Mouse (Mus musculus) hindbrain, embryonic 14.5 days (tissue): Measurements from ENCODE around the gene Zfp526. TPM values are rescaled to one million over a fixed set of nuclear protein-coding genes. Genes with fewer than 3 reads are reported as not detected.

Source experiments
- ATAC-seq: fragments of 200-750 bp; cut with Nextera tagmentation; 2 replicates; pipeline ENCODE4 v1.8.0; 2017; ENCODE audit warnings: moderate number of reproducible peaks, mild to moderate bottlenecking, moderate TSS enrichment, moderate library complexity; ENCODE audit not compliant: low FRiP score
- DNase-seq: peaks from one replicate; pipeline ENCODE4 v3.0.0-alpha.2; 2015; ENCODE audit warnings: low spot score
- H3K27ac ChIP-seq: fragments of 300-500 bp; sonication (generic); 2 replicates; pipeline ENCODE4 v1.5.1; 2014; ENCODE audit warnings: mild to moderate bottlenecking, moderate library complexity
- H3K27me3 ChIP-seq: fragments of 300-500 bp; sonication (generic); 2 replicates; pipeline ENCODE4 v1.6.1; 2014; ENCODE audit warnings: mild to moderate bottlenecking, low read length, mixed read lengths; ENCODE audit not compliant: control insufficient read depth, insufficient read depth
- H3K36me3 ChIP-seq: fragments of 300-500 bp; sonication (generic); replicated peaks from 2 replicates; pipeline ENCODE4 v1.6.1; 2014; ENCODE audit not compliant: control insufficient read depth, insufficient read depth
- H3K4me1 ChIP-seq: fragments of 300-500 bp; sonication (generic); replicated peaks from 2 replicates; pipeline ENCODE4 v1.6.1; 2014; ENCODE audit warnings: antibody characterized with exemption, low read length, mixed read lengths; ENCODE audit not compliant: control insufficient read depth, insufficient read depth
- H3K4me2 ChIP-seq: fragments of 300-500 bp; sonication (generic); replicated peaks from 2 replicates; pipeline ENCODE4 v1.6.1; 2014; ENCODE audit warnings: mild to moderate bottlenecking, moderate library complexity
- H3K4me3 ChIP-seq: fragments of 300-500 bp; sonication (generic); replicated peaks from 2 replicates; pipeline ENCODE4 v1.5.1; 2014; ENCODE audit warnings: mild to moderate bottlenecking, low read length
- H3K9ac ChIP-seq: fragments of 300-500 bp; sonication (generic); 2 replicates; pipeline ENCODE4 v1.6.1; 2014
- H3K9me3 ChIP-seq: fragments of 300-500 bp; sonication (generic); 2 replicates; pipeline ENCODE4 v1.6.1; 2016; ENCODE audit warnings: low read length; ENCODE audit not compliant: control insufficient read depth
- WGBS: fragments of 180-500 bp; shearing (Covaris S2); extraction: QIAGEN DNeasy Blood & Tissue Kit; methylation state at CpG from one replicate; pipeline ENCODE4 v1.1.7; 2014; 5-methylcytosine and 5-hydroxymethylcytosine counted together
- polyA plus RNA-seq: library from polyadenylated mRNA; unstranded; fragments of >200 nt; fragmentation: Nextera tagmentation; extraction: Ambion mirVana; gene quantifications from 2 replicates; pipeline ENCODE4 v1.2.1, GENCODE M21; 2014

Zfp526 gene
- polyA plus RNA-seq, 1 experiment from 2014 or later, result 2.4 TPM

GRCm38 (mm10) chr7:25235526-25235925 lies 14.3 kb downstream of the Zfp526 start:
- no peak for DNase-seq
- no peak overlapping the region for H3K27ac ChIP-seq
- WGBS, result 93% methylated on average over 5 of the region's 5 CpGs
- 0 out of 2 replicates have a peak overlapping the region, but pooled peaks have one; percentile 97 for H3K9ac ChIP-seq
- H3K4me3 ChIP-seq, result no peak overlapping the region
- no peaks in the 10 kb centered on the region for H3K27me3 ChIP-seq
- H3K4me2 ChIP-seq, result no peak overlapping the region; the same call in 1 of the 2 replicates
- ATAC-seq, result no peak
- no peaks in the 10 kb centered on the region for H3K9me3 ChIP-seq
- peaks cover 52% of the 10 kb centered on the region for H3K36me3 ChIP-seq
- peaks cover 24% of the 10 kb centered on the region for H3K4me1 ChIP-seq

GRCm38 (mm10) chr7:25237249-25238014 lies 16.2 kb downstream of the Zfp526 start, which contains the start of gene Gsk3a:
Gene Gsk3a, minus strand, starts transcription at chr7:25237851.
- Histone ChIP-seq H3K27ac (peak within 1 kb of the TSS; percentile 78), H3K27me3 (no peaks in the 10 kb centered on the region), H3K4me2 (peak within 1 kb of the TSS; percentile 56), H3K9ac (peak within 1 kb of the TSS; percentile 97), H3K4me1 (peaks cover 24% of the 10 kb centered on the region), H3K36me3 (peaks cover 33% of the 10 kb centered on the region), H3K9me3 (no peaks in the 10 kb centered on the region), H3K4me3 (peak within 1 kb of the TSS; percentile 88)
- peak; percentile 88 for ATAC-seq
- DNase-seq, result peak; percentile 96
- under 1% methylated on average over 58 of the region's 76 CpGs for WGBS

GRCm38 (mm10) chr7:25238015-25238706 lies 16.9 kb downstream of the Zfp526 start:
- H3K4me1 ChIP-seq, result peaks cover 24% of the 10 kb centered on the region
- peak; percentile 93 for ATAC-seq
- H3K27ac ChIP-seq, result peak overlapping the region; percentile 78
- H3K4me2 ChIP-seq, result peak overlapping the region; percentile 56
- peak; percentile 94 for DNase-seq
- no peaks in the 10 kb centered on the region for H3K9me3 ChIP-seq
- under 1% methylated on average over 23 of the region's 23 CpGs for WGBS
- peak overlapping the region; percentile 88 for H3K4me3 ChIP-seq
- no peaks in the 10 kb centered on the region for H3K27me3 ChIP-seq
- H3K9ac ChIP-seq, result peak overlapping the region; percentile 97
- H3K36me3 ChIP-seq, result peaks cover 26% of the 10 kb centered on the region

- 3% methylated on average over 30 of the region's 30 CpGs for WGBS
- DNase-seq (peak; percentile 91), ATAC-seq (peak; percentile 57)
- peak overlapping the region; percentile 37 for H3K9ac ChIP-seq
- peaks cover 24% of the 10 kb centered on the region for H3K4me1 ChIP-seq
- H3K27me3 ChIP-seq, result no peaks in the 10 kb centered on the region
- H3K4me3 ChIP-seq, result peak overlapping the region; percentile 88
- peak overlapping the region; percentile 78 for H3K27ac ChIP-seq
- H3K36me3 ChIP-seq, result peaks cover 17% of the 10 kb centered on the region
- H3K4me2 ChIP-seq, result peak overlapping the region; percentile 56
- no peaks in the 10 kb centered on the region for H3K9me3 ChIP-seq
Observed at GRCm38 (mm10) chr7:25238829-25239623, 17.8 kb downstream of the Zfp526 start.

GRCm38 (mm10) chr7:25240631-25241030 lies 19.4 kb downstream of the Zfp526 start:
- no peak overlapping the region for H3K9ac ChIP-seq

GRCm38 (mm10) chr7:25241062-25241461 lies 19.8 kb downstream of the Zfp526 start:
- H3K9me3 ChIP-seq, result no peaks in the 10 kb centered on the region
- H3K4me1 ChIP-seq, result peaks cover 14% of the 10 kb centered on the region
- no peak overlapping the region for H3K4me2 ChIP-seq
- DNase-seq (no peak), ATAC-seq (no peak)
- WGBS, result 30% methylated on average over 2 of the region's 2 CpGs
- no peak overlapping the region for H3K9ac ChIP-seq
- H3K4me3 ChIP-seq, result no peak overlapping the region
- no peaks in the 10 kb centered on the region for H3K27me3 ChIP-seq
- no peak overlapping the region for H3K27ac ChIP-seq
- no peaks in the 10 kb centered on the region; the same call in 1 of the 2 replicates for H3K36me3 ChIP-seq

More at GRCm38 (mm10) chr7:25240631-25241030, 19.4 kb downstream of the Zfp526 start:
- no peak overlapping the region for H3K27ac ChIP-seq
- no peak overlapping the region for H3K4me3 ChIP-seq
- H3K4me2 ChIP-seq, result no peak overlapping the region
- H3K36me3 ChIP-seq, result peaks cover under 1% of the 10 kb centered on the region; the same call in 1 of the 2 replicates
- peaks cover 17% of the 10 kb centered on the region for H3K4me1 ChIP-seq
- H3K9me3 ChIP-seq, result no peaks in the 10 kb centered on the region
- DNase-seq (no peak), ATAC-seq (no peak)
- H3K27me3 ChIP-seq, result no peaks in the 10 kb centered on the region
- 66% methylated on average over 7 of the region's 7 CpGs for WGBS

GRCm38 (mm10) chr7:25243361-25243760 lies 22.1 kb downstream of the Zfp526 start:
- DNase-seq, result no peak
- Histone ChIP-seq H3K36me3 (no peaks in the 10 kb centered on the region; the same call in 1 of the 2 replicates), H3K4me1 (peaks cover 22% of the 10 kb centered on the region), H3K27ac (no peak overlapping the region), H3K27me3 (no peaks in the 10 kb centered on the region), H3K4me3 (no peak overlapping the region), H3K4me2 (no peak overlapping the region), H3K9ac (no peak overlapping the region), H3K9me3 (no peaks in the 10 kb centered on the region)
- no peak for ATAC-seq
- WGBS, result 88% methylated on average over 4 of the region's 4 CpGs

GRCm38 (mm10) chr7:25244562-25245369 lies 23.5 kb downstream of the Zfp526 start:
- no peak overlapping the region for H3K4me2 ChIP-seq
- H3K9me3 ChIP-seq, result no peaks in the 10 kb centered on the region
- no peak overlapping the region for H3K9ac ChIP-seq
- H3K36me3 ChIP-seq, result no peaks in the 10 kb centered on the region; the same call in 1 of the 2 replicates
- ATAC-seq (no peak), DNase-seq (no peak)
- peaks cover 21% of the 10 kb centered on the region for H3K4me1 ChIP-seq
- H3K27ac ChIP-seq, result no peak overlapping the region
- WGBS, result 92% methylated on average over 28 of the region's 30 CpGs
- no peak overlapping the region for H3K4me3 ChIP-seq
- no peaks in the 10 kb centered on the region for H3K27me3 ChIP-seq
